Mouse (Mus musculus): ENCODE measurements at regions not wholly inside any gene's neighbourhood (a gene's known extent, or its start where the extent isn't known, plus 50 kb on each side); places are given as distances from the start of the nearest gene placed in this dataset.

DNA sequence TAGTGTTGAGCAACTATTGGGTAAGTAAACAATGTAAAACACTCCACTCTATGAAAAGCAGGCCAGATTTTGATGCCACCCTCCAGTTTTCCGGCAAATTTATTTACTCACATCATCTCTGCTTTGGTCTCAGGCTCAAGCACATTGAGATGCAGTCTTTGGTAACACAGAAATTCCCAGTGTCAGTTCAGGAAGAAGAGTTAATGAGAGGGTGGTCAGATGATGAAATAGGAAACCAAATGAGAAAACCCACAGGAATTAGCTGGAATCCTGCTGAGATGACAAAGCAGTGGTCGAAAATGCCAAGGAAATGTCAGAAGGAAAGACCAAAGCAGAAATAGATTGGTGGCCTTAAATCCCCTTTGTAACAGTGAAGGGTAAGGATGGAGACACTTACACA is 525.7 kb downstream of the Meis1 start:
- TF ChIP-seq CTCF (IDR thresholded peaks at IDR 0.05) (no peak), EP300 (IDR thresholded peaks at IDR 0.05; ENCODE audit: insufficient read depth, low read depth, low read length) (no peak)
